Mouse (Mus musculus) ES-Bruce4 (cell line): ENCODE measurements at regions not wholly inside any gene's neighbourhood (a gene's known extent, or its start where the extent isn't known, plus 50 kb on each side); places are given as distances from the start of the nearest gene placed in this dataset.

ENCODE experiments used
- CTCF ChIP-seq: IDR thresholded peaks from one replicate; pipeline ENCODE4 v1.8.1; 2011; ENCODE audit warnings: low read depth, low read length
- POLR2A ChIP-seq: IDR thresholded peaks from one replicate; pipeline ENCODE4 v1.8.1; 2011; ENCODE audit warnings: low read length; ENCODE audit not compliant: insufficient read depth

- TF ChIP-seq CTCF (no peak), POLR2A (no peak)
Observed at GRCm38 (mm10) chr2:134067910-134068335, 486.2 kb downstream of the Hao1 start.
